Mouse (Mus musculus) stomach, postnatal 0 days (tissue): ENCODE measurements at regions not wholly inside any gene's neighbourhood (a gene's known extent, or its start where the extent isn't known, plus 50 kb on each side); places are given as distances from the start of the nearest gene placed in this dataset.
A peak's percentile ranks its signal among the peaks of the same experiment; 100 is the strongest.

Experiments
- CTCF ChIP-seq: IDR thresholded peaks from 2 replicates; pipeline ENCODE4 v1.5.1; 2016; ENCODE audit warnings: antibody characterized with exemption, low read depth, mild to moderate bottlenecking, moderate library complexity
- EP300 ChIP-seq: optimal IDR thresholded peaks from 2 replicates; pipeline ENCODE3; 2016; ENCODE audit warnings: antibody characterized with exemption

- TF ChIP-seq CTCF (0 out of 2 replicates have a peak, but pooled peaks have one; percentile 4), EP300 (no peak)
Observed at GRCm38 (mm10) chr10:44861671-44862359, 205.2 kb upstream of the Prep start.
